Mouse (Mus musculus) ES-E14 (cell line): ENCODE measurements around the gene Ush1c. TPM values are rescaled to one million over a fixed set of nuclear protein-coding genes. Genes with fewer than 3 reads are reported as not detected.

Experiments
- DNase-seq: peaks from one replicate; pipeline ENCODE4 v3.0.0-alpha.2; 2013; ENCODE audit warnings: low read depth, low spot score
- H3K27ac ChIP-seq: 2 replicates; pipeline ENCODE4 v1.5.1; 2012; ENCODE audit warnings: low read depth, mild to moderate bottlenecking, low read length, moderate library complexity, mixed read lengths; ENCODE audit not compliant: poor library complexity, insufficient read depth, severe bottlenecking
- H3K36me3 ChIP-seq: 2 replicates; pipeline ENCODE4 v1.6.1; 2012; ENCODE audit warnings: mild to moderate bottlenecking, low read length, moderate library complexity, mixed read lengths; ENCODE audit not compliant: control insufficient read depth, poor library complexity, insufficient read depth, severe bottlenecking
- H3K4me1 ChIP-seq, 2 experiments: fragments of 150-350 bp in 1 of 2; sonication (generic) in 1 of 2; 2 replicates each; pipeline ENCODE4 v1.6.1; 2012; ENCODE audit warnings: low read length in 2 of 2, mild to moderate bottlenecking in 1 of 2, mixed read lengths in 1 of 2; ENCODE audit not compliant: control insufficient read depth in 2 of 2, insufficient read depth in 2 of 2, poor library complexity in 1 of 2
- H3K4me3 ChIP-seq, 2 experiments: fragments of 150-350 bp in 1 of 2; sonication (generic) in 1 of 2; 2 replicates each; pipeline ENCODE4 v1.5.1; 2012; ENCODE audit warnings: low read length in 2 of 2, low read depth in 1 of 2, mild to moderate bottlenecking in 1 of 2, mixed read lengths in 1 of 2; ENCODE audit not compliant: insufficient read depth in 1 of 2, poor library complexity in 1 of 2, severe bottlenecking in 1 of 2
- H3K9ac ChIP-seq: 2 replicates; pipeline ENCODE4 v1.6.1; 2012; ENCODE audit warnings: low read depth, mild to moderate bottlenecking, low read length, mixed read lengths; ENCODE audit not compliant: poor library complexity, insufficient read depth, severe bottlenecking
- H3K9me3 ChIP-seq: fragments of 150-350 bp; sonication (generic); 2 replicates; pipeline ENCODE4 v1.6.1; 2012; ENCODE audit warnings: low read depth, mild to moderate bottlenecking, low read length; ENCODE audit not compliant: control insufficient read depth, insufficient read depth
- CHD2 ChIP-seq: IDR thresholded peaks from 2 replicates; pipeline ENCODE4 v1.6.1; 2014; ENCODE audit warnings: mild to moderate bottlenecking, low read depth, low read length, inconsistent platforms
- HCFC1 ChIP-seq: IDR thresholded peaks from 2 replicates; pipeline ENCODE4 v1.6.1; 2012; ENCODE audit warnings: low read length, inconsistent platforms, borderline replicate concordance; ENCODE audit not compliant: insufficient read depth
- MAFK ChIP-seq: IDR thresholded peaks from 2 replicates; pipeline ENCODE4 v1.6.1; 2014; ENCODE audit warnings: mild to moderate bottlenecking, low read depth, low read length, inconsistent platforms; ENCODE audit not compliant: insufficient read depth
- ZC3H11A ChIP-seq: IDR thresholded peaks from 2 replicates; pipeline ENCODE4 v1.6.1; 2012; ENCODE audit warnings: low read depth, mild to moderate bottlenecking, inconsistent platforms, low read length, borderline replicate concordance
- ZNF384 ChIP-seq: IDR thresholded peaks from 2 replicates; pipeline ENCODE4 v1.6.1; 2012; ENCODE audit warnings: low read depth, low read length, inconsistent platforms
- in situ Hi-C, 2 experiments: fragments of 600-800 bp; cut with MboI; formaldehyde crosslinking; loops; one replicate each; pipeline ENCODE4 v1.15.1; 2025; ENCODE audit warnings: low sequenced_read_pairs in 2 of 2, inconsistent platforms in 1 of 2; ENCODE audit not compliant: unreplicated experiment in 2 of 2
- total RNA-seq: library from RNA; depleted of rRNA; stranded (reverse); fragments of 300-350 nt; gene quantifications from 2 replicates; pipeline ENCODE4 v1.2.3, GENCODE M21; 2012

Ush1c gene
- total RNA-seq, 1 experiment: 0.18 TPM

DNA sequence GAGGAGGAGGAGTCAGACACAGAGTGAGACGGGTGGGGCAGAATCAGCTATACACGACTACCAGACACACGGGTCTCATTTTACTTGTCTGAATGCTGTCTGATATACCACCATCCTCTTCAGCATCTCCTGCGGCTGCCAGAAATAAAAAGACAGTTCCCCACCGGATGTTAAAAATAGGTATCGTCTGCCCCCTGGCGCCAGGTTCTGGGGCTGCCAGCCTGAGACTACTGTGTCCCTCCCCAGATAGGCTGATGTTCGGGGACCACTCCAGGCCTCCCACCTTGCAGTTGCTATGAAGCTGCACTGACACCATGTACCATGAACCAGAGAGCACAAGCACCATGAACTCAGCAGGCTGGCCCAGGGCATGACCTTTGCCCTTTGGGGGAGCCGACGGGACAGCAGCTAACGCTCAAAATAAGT is 34.2 kb downstream of the Ush1c start:
- H3K36me3 ChIP-seq: no peaks in the 10 kb centered on the region
- H3K27ac ChIP-seq: no peak overlapping the region; the same call in 1 of the 2 replicates
- no peak overlapping the region for H3K9ac ChIP-seq
- H3K4me1 ChIP-seq: no peaks in the 10 kb centered on the region
- in situ Hi-C loops: no loop called here
- DNase-seq: no peak
- H3K4me3 ChIP-seq: no peak overlapping the region
- TF ChIP-seq ZC3H11A: no peak
- no peak for TF ChIP-seq HCFC1
- no peak for TF ChIP-seq MAFK
- TF ChIP-seq ZNF384: no peak
- TF ChIP-seq CHD2: no peak
- H3K9me3 ChIP-seq: no peaks in the 10 kb centered on the region

DNA sequence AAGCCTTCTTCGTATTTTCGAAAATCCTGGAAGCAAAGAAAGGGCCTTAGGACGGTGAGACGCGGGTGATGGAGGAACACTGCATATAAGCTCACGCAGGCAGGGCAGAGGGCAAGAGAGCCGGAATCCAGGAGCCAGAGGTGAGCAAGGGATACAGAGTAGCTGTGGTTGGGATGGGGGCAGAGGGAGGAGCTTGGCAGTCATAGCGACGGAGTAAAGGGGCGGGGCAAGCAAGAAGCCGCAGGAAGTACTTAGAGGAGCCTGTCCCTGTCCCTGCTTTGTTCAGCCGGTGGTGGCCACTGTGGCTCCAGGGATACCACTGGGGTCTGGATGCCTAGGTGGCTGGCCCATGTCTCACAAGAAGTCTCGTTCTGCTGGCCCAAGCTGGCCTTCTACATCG is 36.7 kb downstream of the Ush1c start:
- TF ChIP-seq HCFC1 (no peak), MAFK (no peak), ZNF384 (no peak), CHD2 (no peak), ZC3H11A (no peak)
- Histone ChIP-seq H3K9ac (no peak overlapping the region), H3K4me3 (no peak overlapping the region), H3K4me1 (no peaks in the 10 kb centered on the region), H3K9me3 (no peaks in the 10 kb centered on the region), H3K27ac (no peak overlapping the region), H3K36me3 (no peaks in the 10 kb centered on the region)
- DNase-seq: no peak
- in situ Hi-C loops: no loop called here

DNA sequence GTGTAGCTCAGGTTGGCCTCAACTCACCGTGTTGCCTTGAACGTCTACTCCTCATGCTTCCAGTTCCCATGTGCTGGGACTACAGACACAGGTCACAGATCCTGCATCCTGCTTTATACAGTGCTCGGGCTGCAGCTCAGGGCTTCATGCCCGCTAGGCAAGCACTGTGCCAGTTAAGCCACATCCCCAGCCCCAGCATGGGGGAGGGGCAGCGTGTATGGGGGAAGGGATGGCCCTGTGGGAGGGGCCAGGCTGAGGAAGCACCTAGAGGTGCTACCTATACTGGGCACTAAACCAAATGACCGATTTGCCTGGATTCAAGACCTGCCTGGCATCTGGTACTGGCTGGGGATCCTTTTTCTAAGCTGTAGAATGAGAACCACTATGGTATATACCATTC is 38.3 kb downstream of the Ush1c start:
- no peak overlapping the region for H3K9ac ChIP-seq
- no peaks in the 10 kb centered on the region for H3K9me3 ChIP-seq
- no peak for DNase-seq
- in situ Hi-C loops: no loop called here
- TF ChIP-seq ZNF384: no peak
- no peak for TF ChIP-seq MAFK
- no peak for TF ChIP-seq CHD2
- no peak for TF ChIP-seq ZC3H11A
- no peak for TF ChIP-seq HCFC1
- H3K36me3 ChIP-seq: no peaks in the 10 kb centered on the region
- no peak overlapping the region for H3K27ac ChIP-seq
- H3K4me1 ChIP-seq: no peaks in the 10 kb centered on the region
- H3K4me3 ChIP-seq: no peak overlapping the region

DNA sequence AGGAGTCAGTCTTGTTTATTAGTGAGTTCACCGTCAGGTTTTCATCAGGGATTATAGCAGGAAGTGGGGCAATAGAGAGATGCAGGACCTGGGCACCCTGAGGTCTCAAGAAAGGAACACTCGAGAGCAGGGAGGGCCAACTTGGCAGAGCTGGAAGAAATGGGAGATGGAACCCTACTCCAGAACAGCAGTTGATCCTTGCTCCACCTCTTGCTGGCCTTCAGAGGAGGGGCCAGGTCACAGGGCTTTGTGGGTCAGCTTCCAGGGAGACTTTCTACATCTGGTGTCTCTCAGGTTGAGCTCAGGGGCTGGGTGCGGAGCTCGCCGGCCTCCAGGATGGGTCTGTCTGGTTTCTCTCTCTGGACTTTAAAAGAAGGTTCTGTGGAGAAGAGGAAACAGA is 42.9 kb downstream of the Ush1c start:
- H3K9me3 ChIP-seq: no peaks in the 10 kb centered on the region
- no peak overlapping the region for H3K27ac ChIP-seq
- no peak overlapping the region for H3K9ac ChIP-seq
- H3K4me3 ChIP-seq: no peak overlapping the region
- in situ Hi-C loops: loop anchor here in 1 of 2 experiments (10.0 kb wide), 1 partner anchor 101 kb away; no protein-coding TSS in a partner anchor
- DNase-seq: no peak
- H3K4me1 ChIP-seq: no peaks in the 10 kb centered on the region
- H3K36me3 ChIP-seq: no peaks in the 10 kb centered on the region
- TF ChIP-seq ZNF384 (no peak), CHD2 (no peak), MAFK (no peak), ZC3H11A (no peak), HCFC1 (no peak)

DNA sequence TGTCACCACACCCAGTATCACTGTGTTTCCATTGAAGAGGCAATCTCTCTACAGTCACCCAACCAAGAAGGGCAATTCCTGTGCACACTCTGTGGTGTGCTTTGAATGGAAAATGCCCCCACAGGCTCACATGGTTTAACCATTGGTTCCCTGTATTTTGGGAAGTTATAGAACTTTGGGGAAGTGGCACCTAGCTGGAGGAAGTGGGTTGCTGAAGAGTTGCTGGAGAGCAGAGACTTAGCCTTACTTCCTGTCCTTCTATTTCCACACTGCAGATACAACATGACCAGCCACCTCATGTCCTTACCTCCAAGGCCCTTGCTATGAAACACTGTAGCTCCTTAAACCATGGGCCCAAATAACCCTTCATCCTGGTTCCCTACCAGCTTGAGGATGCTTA is 54.1 kb downstream of the Ush1c start:
- DNase-seq: no peak
- no peak overlapping the region for H3K9ac ChIP-seq
- H3K27ac ChIP-seq: no peak overlapping the region
- H3K4me3 ChIP-seq: no peak overlapping the region
- TF ChIP-seq ZNF384 (no peak), HCFC1 (no peak), CHD2 (no peak), MAFK (no peak), ZC3H11A (no peak)
- peaks cover 0 to 4% of the 10 kb centered on the region in 2 experiments; a peak in 1 of 4 replicates for H3K4me1 ChIP-seq
- no peaks in the 10 kb centered on the region for H3K9me3 ChIP-seq
- no peaks in the 10 kb centered on the region for H3K36me3 ChIP-seq
- in situ Hi-C loops: no loop called here
